Comparison of ENCODE assay signal across 19 mouse cellular contexts in genomic region chr9:20875021-20875790, GRCm38 (mm10). TPM values are rescaled to one million over a fixed set of nuclear protein-coding genes. Genes with fewer than 3 reads are reported as not detected.
DNase-seq lines count a peak whose midpoint lies in the region; ATAC-seq and TF ChIP-seq lines count a peak whose summit lies in the region.
"Had no signal": no experiment of that assay in that cellular context is flagged by ENCODE, and none has a peak within 500 bp of the region (broad histone marks: within the 10 kb centered on the region; RNA-seq: fewer than 3 reads in every experiment).

No protein-coding gene starts in this region.

- peaks cover 42% of the 10 kb centered on the region for H3K27me3 ChIP-seq in heart, embryonic 10.5 days (ENCODE audit: insufficient read depth, poor library complexity, severe bottlenecking)
- no peaks in the 10 kb centered on the region for H3K27me3 ChIP-seq in lung, embryonic 14.5 days (ENCODE audit: insufficient read depth, low read length)

- no peak overlapping the region for H3K4me2 ChIP-seq in lung, embryonic 14.5 days
- H3K4me2 ChIP-seq: forebrain, embryonic 13.5 days; heart, embryonic 11.5 days; limb, embryonic 13.5 days; lung, embryonic 15.5 days had no signal

- H3K9ac ChIP-seq in lung, embryonic 14.5 days = no peak overlapping the region
- H3K9ac ChIP-seq: forebrain, embryonic 13.5 days; limb, embryonic 13.5 days; lung, embryonic 15.5 days had no signal

- 65% methylated on average over 23 of the region's 23 CpGs for WGBS in heart, embryonic 10.5 days
- 60% methylated on average over 23 of the region's 23 CpGs for WGBS in lung, embryonic 14.5 days
- 65% methylated on average over 23 of the region's 23 CpGs for WGBS in lung, adult 2 months

- H3K4me3 ChIP-seq in heart, embryonic 10.5 days = no peak overlapping the region
- H3K4me3 ChIP-seq in lung, embryonic 14.5 days (ENCODE audit: low read depth, low read length) = no peak overlapping the region
- H3K4me3 ChIP-seq in lung, adult 2 months (replicated peaks; ENCODE audit: extremely low read depth, low read depth, low read length) = no peak overlapping the region
- H3K4me3 ChIP-seq: forebrain, embryonic 13.5 days; hindbrain, embryonic 10.5 days; limb, embryonic 13.5 days; lung, embryonic 15.5 days had no signal

- 0 out of 2 replicates have a peak, but pooled peaks cover 2% of the 10 kb centered on the region for H3K36me3 ChIP-seq in heart, embryonic 10.5 days
- no peaks in the 10 kb centered on the region for H3K36me3 ChIP-seq in lung, embryonic 14.5 days (ENCODE audit: insufficient read depth)
- H3K36me3 ChIP-seq: hindbrain, embryonic 10.5 days; limb, embryonic 13.5 days had no signal

- ATAC-seq in lung, embryonic 14.5 days (ENCODE audit: insufficient read depth) = no peak
- no peak for ATAC-seq in erythroid progenitor cell, adult 5-6 weeks (replicated peaks; ENCODE audit: low FRiP score, poor library complexity, severe bottlenecking)
- ATAC-seq: forebrain, embryonic 13.5 days had no signal

- TF ChIP-seq CTCF in lung, embryonic 14.5 days (IDR thresholded peaks at IDR 0.05; ENCODE audit: low read depth) = no peak
- no peak for TF ChIP-seq CTCF in lung, adult 2 months (IDR thresholded peaks at IDR 0.05; ENCODE audit: insufficient read depth, low read length)

- no peak overlapping the region for H3K27ac ChIP-seq in heart, embryonic 10.5 days
- H3K27ac ChIP-seq in lung, embryonic 14.5 days (ENCODE audit: low read depth) = no peak overlapping the region
- H3K27ac ChIP-seq: forebrain, embryonic 13.5 days; hindbrain, embryonic 10.5 days; limb, embryonic 13.5 days; lung, embryonic 15.5 days had no signal

- no peak for TF ChIP-seq POLR2A in lung, adult 2 months (IDR thresholded peaks at IDR 0.05; ENCODE audit: borderline replicate concordance, extremely low read depth, low read depth, low read length)

- H3K9me3 ChIP-seq in heart, embryonic 10.5 days = no peaks in the 10 kb centered on the region
- H3K9me3 ChIP-seq in lung, embryonic 14.5 days (ENCODE audit: low read depth, low read length) = no peaks in the 10 kb centered on the region
- H3K9me3 ChIP-seq: forebrain, embryonic 13.5 days; hindbrain, embryonic 10.5 days; limb, embryonic 13.5 days; lung, embryonic 15.5 days had no signal

- peak; percentile 93 for DNase-seq in heart, adult 11 months
- no peak for DNase-seq in heart, embryonic 10.5 days (ENCODE audit: low spot score)
- peak; percentile 70 for DNase-seq in lung, embryonic 14.5 days
- no peak for DNase-seq in lung, adult 2 months
- peak; percentile 59 for DNase-seq in ES-CJ7 (ENCODE audit: low read depth, low spot score)
- peak; percentile 70 for DNase-seq in brain, adult 2 months (ENCODE audit: low read depth, low spot score)
- DNase-seq: gastrocnemius, postnatal 10 days; kidney, adult 8-10 months had no signal

- H3K4me1 ChIP-seq in heart, embryonic 10.5 days = peaks cover 8% of the 10 kb centered on the region; the same call in 1 of the 2 replicates
- no peaks in the 10 kb centered on the region for H3K4me1 ChIP-seq in lung, embryonic 14.5 days (ENCODE audit: insufficient read depth)
- peaks cover 4% of the 10 kb centered on the region; the same call in 1 of the 2 replicates for H3K4me1 ChIP-seq in lung, adult 2 months (ENCODE audit: control insufficient read depth, insufficient read depth, low read length)

RNA-seq across cellular contexts. Expression of gene Angptl6, which starts 4.3 kb away (rescaled TPM):
- 3.5 and 7.2 TPM in 2 replicates for polyA plus RNA-seq in heart, embryonic 10.5 days (2016; fragmentation: Nextera tagmentation; extraction: Ambion mirVana)
- 1.9 and 2.9 TPM in 2 replicates for polyA plus RNA-seq in lung, embryonic 14.5 days (2014; fragmentation: Nextera tagmentation; extraction: Ambion mirVana)
- 2.8 and 3.5 TPM in 2 replicates for polyA plus RNA-seq in lung, adult 2 months (2012; rRNA removed)
- total RNA-seq in erythroid progenitor cell, adult 5-6 weeks (2015; ENCODE audit: low replicate concordance) = not detected in 2 replicates
- 0.53 TPM in 1 of 2 replicates, not detected in the other for total RNA-seq in erythroid progenitor cell, adult 5-6 weeks (2017; ENCODE audit: low replicate concordance)

RNA-seq across cellular contexts. Expression of gene A230050P20Rik, which starts 6.8 kb away (rescaled TPM):
- polyA plus RNA-seq in heart, embryonic 10.5 days (2016; fragmentation: Nextera tagmentation; extraction: Ambion mirVana) = 2.5 and 3.0 TPM in 2 replicates
- polyA plus RNA-seq in lung, embryonic 14.5 days (2014; fragmentation: Nextera tagmentation; extraction: Ambion mirVana) = 8.0 and 9.4 TPM in 2 replicates
- 95.9 and 105 TPM in 2 replicates for polyA plus RNA-seq in lung, adult 2 months (2012; rRNA removed)
- total RNA-seq in erythroid progenitor cell, adult 5-6 weeks (2015; ENCODE audit: low replicate concordance) = 1.1 and 1.7 TPM in 2 replicates
- 3.7 and 4.3 TPM in 2 replicates for total RNA-seq in erythroid progenitor cell, adult 5-6 weeks (2017; ENCODE audit: low replicate concordance)

RNA-seq across cellular contexts. Expression of gene Ppan, which starts 12.8 kb away (rescaled TPM):
- polyA plus RNA-seq in heart, embryonic 10.5 days (2016; fragmentation: Nextera tagmentation; extraction: Ambion mirVana) = 66.0 and 95.8 TPM in 2 replicates
- polyA plus RNA-seq in lung, embryonic 14.5 days (2014; fragmentation: Nextera tagmentation; extraction: Ambion mirVana) = 77.3 and 83.6 TPM in 2 replicates
- 36.2 and 49.8 TPM in 2 replicates for polyA plus RNA-seq in lung, adult 2 months (2012; rRNA removed)
- 6.7 and 19.1 TPM in 2 replicates for total RNA-seq in erythroid progenitor cell, adult 5-6 weeks (2015; ENCODE audit: low replicate concordance)
- 7.1 and 16.2 TPM in 2 replicates for total RNA-seq in erythroid progenitor cell, adult 5-6 weeks (2017; ENCODE audit: low replicate concordance)

RNA-seq across cellular contexts. Expression of gene Eif3g, which starts 23.2 kb away (rescaled TPM):
- 327 and 389 TPM in 2 replicates for polyA plus RNA-seq in heart, embryonic 10.5 days (2016; fragmentation: Nextera tagmentation; extraction: Ambion mirVana)
- polyA plus RNA-seq in lung, embryonic 14.5 days (2014; fragmentation: Nextera tagmentation; extraction: Ambion mirVana) = 295 and 296 TPM in 2 replicates
- polyA plus RNA-seq in lung, adult 2 months (2012; rRNA removed) = 88.4 and 93.6 TPM in 2 replicates
- 47.4 and 59.5 TPM in 2 replicates for total RNA-seq in erythroid progenitor cell, adult 5-6 weeks (2015; ENCODE audit: low replicate concordance)
- 41.5 and 59.7 TPM in 2 replicates for total RNA-seq in erythroid progenitor cell, adult 5-6 weeks (2017; ENCODE audit: low replicate concordance)

RNA-seq across cellular contexts. Expression of gene Rdh8, which starts 56.9 kb away (rescaled TPM):
- polyA plus RNA-seq in heart, embryonic 10.5 days (2016; fragmentation: Nextera tagmentation; extraction: Ambion mirVana) = not detected in 2 replicates
- polyA plus RNA-seq in lung, embryonic 14.5 days (2014; fragmentation: Nextera tagmentation; extraction: Ambion mirVana) = not detected in 2 replicates
- polyA plus RNA-seq in lung, adult 2 months (2012; rRNA removed) = not detected in 2 replicates
- not detected in 2 replicates for total RNA-seq in erythroid progenitor cell, adult 5-6 weeks (2015; ENCODE audit: low replicate concordance)
- total RNA-seq in erythroid progenitor cell, adult 5-6 weeks (2017; ENCODE audit: low replicate concordance) = not detected in 2 replicates
- total RNA-seq: adrenal gland, postnatal 4 days; CH12.LX; gastrocnemius, postnatal 10 days; megakaryocyte-erythroid progenitor cell, adult 5-6 weeks had no signal
- polyA plus RNA-seq: cerebellum, adult 2 months; embryonic facial prominence, embryonic 14.5 days; forebrain, embryonic 13.5 days; heart, embryonic 11.5 days; hindbrain, embryonic 10.5 days; limb, embryonic 13.5 days; lung, embryonic 15.5 days had no signal

Comparison
In these comparisons a context has a peak if more than half of its experiments do, and no peak if none do; other contexts are left out.
1. DNase-seq: peak in heart, adult 11 months (single experiment), lung, embryonic 14.5 days (single experiment), ES-CJ7 (single experiment) and brain, adult 2 months (single experiment); none in heart, embryonic 10.5 days (single experiment) and lung, adult 2 months (single experiment).